Mouse (Mus musculus): ENCODE results near the gene Meltf. TPM values are rescaled to one million over a fixed set of nuclear protein-coding genes. Genes with fewer than 3 reads are reported as not detected.

The Meltf gene
- polyA plus RNA-seq, 1 experiment, result not detected

GRCm38 (mm10) chr16:31933751-31934549, 55.3 kb downstream of the Meltf start, which contains the start of gene Pigz:
Gene Pigz, plus strand, starts transcription at chr16:31933851.
- TF ChIP-seq CTCF (IDR thresholded peaks at IDR 0.05; ENCODE audit: extremely low read depth, insufficient read length, insufficient replicate concordance, low read depth, low read length), result no peak
- no peak for TF ChIP-seq POLR2A (IDR thresholded peaks at IDR 0.05; ENCODE audit: low read depth, low read length)
- Histone ChIP-seq H3K27ac (ENCODE audit: insufficient read depth, low read depth, low read length) (peak within 1 kb of the TSS; percentile 17; the same call in 1 of the 2 replicates), H3K27me3 (ENCODE audit: control insufficient read depth, insufficient read depth, low read length) (peaks cover 22% of the 10 kb centered on the region), H3K36me3 (ENCODE audit: control insufficient read depth, insufficient read depth, low read length) (no peaks in the 10 kb centered on the region), H3K4me1 (ENCODE audit: control insufficient read depth, insufficient read depth, insufficient read length, low read length) (peaks cover 11% of the 10 kb centered on the region), H3K4me3 (ENCODE audit: low read depth, low read length) (peak within 1 kb of the TSS; percentile 66)
- 11% methylated on average over 42 of the region's 42 CpGs for WGBS

GRCm38 (mm10) chr16:31934550-31935010, 56.0 kb downstream of the Meltf start:
- Histone ChIP-seq H3K36me3 (ENCODE audit: control insufficient read depth, insufficient read depth, low read length) (no peaks in the 10 kb centered on the region), H3K4me3 (ENCODE audit: low read depth, low read length) (peak overlapping the region; percentile 15; the same call in 1 of the 2 replicates), H3K27me3 (ENCODE audit: control insufficient read depth, insufficient read depth, low read length) (peaks cover 22% of the 10 kb centered on the region), H3K4me1 (ENCODE audit: control insufficient read depth, insufficient read depth, insufficient read length, low read length) (peaks cover 11% of the 10 kb centered on the region), H3K27ac (ENCODE audit: insufficient read depth, low read depth, low read length) (no peak overlapping the region)
- TF ChIP-seq CTCF (IDR thresholded peaks at IDR 0.05; ENCODE audit: extremely low read depth, insufficient read length, insufficient replicate concordance, low read depth, low read length) (no peak), POLR2A (IDR thresholded peaks at IDR 0.05; ENCODE audit: low read depth, low read length) (no peak)
- 48% methylated on average over 13 of the region's 13 CpGs for WGBS

GRCm38 (mm10) chr16:31935091-31935979, 56.7 kb downstream of the Meltf start:
- H3K27me3 ChIP-seq (ENCODE audit: control insufficient read depth, insufficient read depth, low read length), result peaks cover 22% of the 10 kb centered on the region
- H3K27ac ChIP-seq (ENCODE audit: insufficient read depth, low read depth, low read length), result no peak overlapping the region
- no peaks in the 10 kb centered on the region for H3K36me3 ChIP-seq (ENCODE audit: control insufficient read depth, insufficient read depth, low read length)
- WGBS, result 10% methylated on average over 36 of the region's 36 CpGs
- H3K4me3 ChIP-seq (ENCODE audit: low read depth, low read length), result peak overlapping the region; percentile 19
- peaks cover 11% of the 10 kb centered on the region for H3K4me1 ChIP-seq (ENCODE audit: control insufficient read depth, insufficient read depth, insufficient read length, low read length)
- TF ChIP-seq CTCF (IDR thresholded peaks at IDR 0.05; ENCODE audit: extremely low read depth, insufficient read length, insufficient replicate concordance, low read depth, low read length), result no peak
- no peak for TF ChIP-seq POLR2A (IDR thresholded peaks at IDR 0.05; ENCODE audit: low read depth, low read length)

GRCm38 (mm10) chr16:31936568-31936967, 58.0 kb downstream of the Meltf start:
- Histone ChIP-seq H3K4me3 (ENCODE audit: low read depth, low read length) (no peak overlapping the region), H3K27ac (ENCODE audit: insufficient read depth, low read depth, low read length) (no peak overlapping the region), H3K4me1 (ENCODE audit: control insufficient read depth, insufficient read depth, insufficient read length, low read length) (peaks cover 11% of the 10 kb centered on the region), H3K27me3 (ENCODE audit: control insufficient read depth, insufficient read depth, low read length) (peaks cover 22% of the 10 kb centered on the region), H3K36me3 (ENCODE audit: control insufficient read depth, insufficient read depth, low read length) (no peaks in the 10 kb centered on the region)
- WGBS, result 87% methylated on average over 4 of the region's 4 CpGs
- no peak for TF ChIP-seq CTCF (IDR thresholded peaks at IDR 0.05; ENCODE audit: extremely low read depth, insufficient read length, insufficient replicate concordance, low read depth, low read length)
- TF ChIP-seq POLR2A (IDR thresholded peaks at IDR 0.05; ENCODE audit: low read depth, low read length), result no peak

DNA sequence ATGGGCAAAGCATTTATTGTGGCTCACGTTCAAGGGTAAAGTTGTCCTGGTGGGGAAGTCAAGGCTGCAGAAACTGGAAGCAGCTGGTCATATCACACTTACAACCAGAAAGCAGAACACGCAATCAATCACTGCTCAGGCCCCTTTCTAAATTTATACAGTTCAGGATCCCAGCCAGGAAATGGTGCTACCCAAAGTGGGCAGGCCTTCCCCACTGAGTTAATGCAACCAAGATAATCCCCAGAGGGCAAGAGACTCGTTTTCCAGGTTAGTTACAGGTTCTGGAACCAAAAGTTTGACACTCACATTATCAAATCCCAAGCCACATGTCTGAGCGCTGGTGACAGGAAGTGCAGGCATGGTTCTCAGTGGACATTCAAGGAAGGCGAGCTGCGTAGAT, 60.2 kb downstream of the Meltf start:
- peaks cover 18% of the 10 kb centered on the region for H3K27me3 ChIP-seq (ENCODE audit: control insufficient read depth, insufficient read depth, low read length)
- TF ChIP-seq CTCF (IDR thresholded peaks at IDR 0.05; ENCODE audit: extremely low read depth, insufficient read length, insufficient replicate concordance, low read depth, low read length) (no peak), POLR2A (IDR thresholded peaks at IDR 0.05; ENCODE audit: low read depth, low read length) (no peak)
- H3K4me3 ChIP-seq (ENCODE audit: low read depth, low read length), result no peak overlapping the region
- 69% methylated on average over 6 of the region's 6 CpGs for WGBS
- no peaks in the 10 kb centered on the region for H3K36me3 ChIP-seq (ENCODE audit: control insufficient read depth, insufficient read depth, low read length)
- H3K4me1 ChIP-seq (ENCODE audit: control insufficient read depth, insufficient read depth, insufficient read length, low read length), result peaks cover 3% of the 10 kb centered on the region
- H3K27ac ChIP-seq (ENCODE audit: insufficient read depth, low read depth, low read length), result no peak overlapping the region

GRCm38 (mm10) chr16:31940586-31940985, 62.0 kb downstream of the Meltf start:
- Histone ChIP-seq H3K36me3 (ENCODE audit: control insufficient read depth, insufficient read depth, low read length) (no peaks in the 10 kb centered on the region), H3K4me3 (ENCODE audit: low read depth, low read length) (no peak overlapping the region), H3K4me1 (ENCODE audit: control insufficient read depth, insufficient read depth, insufficient read length, low read length) (no peaks in the 10 kb centered on the region; the same call in 1 of the 2 replicates), H3K27ac (ENCODE audit: insufficient read depth, low read depth, low read length) (no peak overlapping the region), H3K27me3 (ENCODE audit: control insufficient read depth, insufficient read depth, low read length) (peaks cover 2% of the 10 kb centered on the region)
- TF ChIP-seq CTCF (IDR thresholded peaks at IDR 0.05; ENCODE audit: extremely low read depth, insufficient read length, insufficient replicate concordance, low read depth, low read length) (no peak), POLR2A (IDR thresholded peaks at IDR 0.05; ENCODE audit: low read depth, low read length) (no peak)
- 75% methylated on average over 2 of the region's 2 CpGs for WGBS
